In the genomic region with DNA sequence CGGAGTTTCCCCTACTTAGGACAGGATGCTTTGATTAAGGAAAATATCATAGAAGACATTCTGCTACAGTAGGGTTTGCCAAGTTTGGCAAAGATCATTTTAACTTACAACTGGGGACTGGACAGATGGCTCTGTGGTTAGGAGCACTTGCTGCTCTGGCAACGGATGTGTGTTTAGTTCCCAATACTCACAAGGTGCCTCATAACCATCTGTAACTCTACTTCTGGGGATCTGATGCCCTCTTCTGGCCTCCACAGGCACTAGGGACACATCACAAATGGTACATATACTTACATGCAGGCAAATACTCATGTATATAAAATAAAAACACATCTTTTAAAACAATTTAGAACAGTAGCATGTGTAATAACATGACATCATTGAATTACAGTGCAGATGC, we compare ENCODE assay signal across 8 mouse cellular contexts. TPM values are rescaled to one million over a fixed set of nuclear protein-coding genes. Genes with fewer than 3 reads are reported as not detected.
A peak's percentile ranks its signal among the peaks of the same experiment; 100 is the strongest.
DNase-seq lines count a peak whose midpoint lies in the region; ATAC-seq and TF ChIP-seq lines count a peak whose summit lies in the region.
"Had no signal": no experiment of that assay in that cellular context is flagged by ENCODE, and none has a peak within 500 bp of the region (broad histone marks: within the 10 kb centered on the region; RNA-seq: fewer than 3 reads in every experiment).

No protein-coding gene starts in this region.

- ATAC-seq in hindbrain, embryonic 14.5 days (ENCODE audit: low FRiP score), result no peak
- no peak for ATAC-seq in hindbrain, embryonic 16.5 days
- no peak for ATAC-seq in liver, postnatal 0 days

- no peaks in the 10 kb centered on the region for H3K4me1 ChIP-seq in hindbrain, embryonic 14.5 days (replicated peaks; ENCODE audit: control insufficient read depth, insufficient read depth, low read length)
- H3K4me1 ChIP-seq in hindbrain, embryonic 16.5 days (ENCODE audit: control insufficient read depth, insufficient read depth, low read depth, low read length), result no peaks in the 10 kb centered on the region
- H3K4me1 ChIP-seq in ES-E14 (ENCODE audit: control insufficient read depth in 2 of 2, insufficient read depth in 2 of 2, low read length in 2 of 2, poor library complexity in 1 of 2), result no peaks in the 10 kb centered on the region
- H3K4me1 ChIP-seq in liver, postnatal 0 days (ENCODE audit: insufficient read depth), result peaks cover 8% of the 10 kb centered on the region; the same call in 1 of the 2 replicates
- H3K4me1 ChIP-seq: lung, embryonic 15.5 days had no signal

- peak; percentile 51 for DNase-seq in hindbrain, embryonic 14.5 days (ENCODE audit: low spot score)
- peak; percentile 20 for DNase-seq in ES-E14 (ENCODE audit: low read depth, low spot score)
- peak; percentile 88 for DNase-seq in brain, adult 2 months (ENCODE audit: low read depth, low spot score)
- DNase-seq in forelimb bud, embryonic 11.5 days (ENCODE audit: low read depth, low spot score), result peak; percentile 11
- peak; percentile 32 for DNase-seq in liver, postnatal 0 days
- no peak for DNase-seq in urinary bladder, postnatal 36 days (ENCODE audit: low spot score in 2 of 2)

- no peaks in the 10 kb centered on the region for H3K27me3 ChIP-seq in hindbrain, embryonic 14.5 days (ENCODE audit: control insufficient read depth, insufficient read depth, low read length)
- H3K27me3 ChIP-seq in hindbrain, embryonic 16.5 days (replicated peaks; ENCODE audit: control insufficient read depth, insufficient read depth, low read length), result no peaks in the 10 kb centered on the region
- no peaks in the 10 kb centered on the region for H3K27me3 ChIP-seq in liver, postnatal 0 days (ENCODE audit: insufficient read depth, low read length)
- H3K27me3 ChIP-seq: lung, embryonic 15.5 days had no signal

- H3K9ac ChIP-seq in hindbrain, embryonic 14.5 days, result no peak overlapping the region
- no peak overlapping the region for H3K9ac ChIP-seq in hindbrain, embryonic 16.5 days (ENCODE audit: low read depth, low read length)
- H3K9ac ChIP-seq in ES-E14 (ENCODE audit: insufficient read depth, low read depth, low read length, poor library complexity, severe bottlenecking), result no peak overlapping the region
- H3K9ac ChIP-seq in liver, postnatal 0 days (replicated peaks), result no peak overlapping the region
- H3K9ac ChIP-seq: lung, embryonic 15.5 days had no signal

- H3K27ac ChIP-seq in hindbrain, embryonic 14.5 days, result no peak overlapping the region
- no peak overlapping the region for H3K27ac ChIP-seq in hindbrain, embryonic 16.5 days (ENCODE audit: low read depth, low read length)
- no peak overlapping the region for H3K27ac ChIP-seq in ES-E14 (ENCODE audit: insufficient read depth, low read depth, low read length, poor library complexity, severe bottlenecking)
- H3K27ac ChIP-seq in liver, postnatal 0 days (ENCODE audit: low read depth), result no peak overlapping the region
- H3K27ac ChIP-seq: lung, embryonic 15.5 days had no signal

- no peak overlapping the region for H3K4me2 ChIP-seq in hindbrain, embryonic 14.5 days (replicated peaks)
- no peak overlapping the region for H3K4me2 ChIP-seq in hindbrain, embryonic 16.5 days (ENCODE audit: low read length)
- H3K4me2 ChIP-seq in liver, postnatal 0 days (ENCODE audit: low read depth, low read length), result no peak overlapping the region
- H3K4me2 ChIP-seq: lung, embryonic 15.5 days had no signal

- in situ Hi-C loops in ES-E14 (cut with MboI; ENCODE audit: low sequenced_read_pairs in 2 of 2, unreplicated experiment in 2 of 2), result no loop called here

- no peaks in the 10 kb centered on the region for H3K9me3 ChIP-seq in hindbrain, embryonic 14.5 days (ENCODE audit: control insufficient read depth, low read length)
- no peaks in the 10 kb centered on the region for H3K9me3 ChIP-seq in hindbrain, embryonic 16.5 days (ENCODE audit: control insufficient read depth, low read length)
- H3K9me3 ChIP-seq in ES-E14 (ENCODE audit: control insufficient read depth, insufficient read depth, low read depth, low read length), result no peaks in the 10 kb centered on the region
- no peaks in the 10 kb centered on the region for H3K9me3 ChIP-seq in liver, postnatal 0 days (ENCODE audit: low read length)
- H3K9me3 ChIP-seq: lung, embryonic 15.5 days had no signal

- no peak overlapping the region for H3K4me3 ChIP-seq in hindbrain, embryonic 14.5 days (replicated peaks; ENCODE audit: low read length)
- H3K4me3 ChIP-seq in hindbrain, embryonic 16.5 days (ENCODE audit: low read length), result no peak overlapping the region
- H3K4me3 ChIP-seq in ES-E14 (ENCODE audit: insufficient read depth in 1 of 2, low read depth in 1 of 2, low read length in 2 of 2, poor library complexity in 1 of 2, severe bottlenecking in 1 of 2), result no peak overlapping the region
- no peak overlapping the region for H3K4me3 ChIP-seq in liver, postnatal 0 days (ENCODE audit: low read depth, low read length)
- H3K4me3 ChIP-seq: lung, embryonic 15.5 days had no signal

- 48% methylated on average over 2 of the region's 2 CpGs for WGBS in hindbrain, embryonic 14.5 days
- WGBS in hindbrain, embryonic 16.5 days, result 40% methylated on average over 2 of the region's 2 CpGs
- 47% methylated on average over 2 of the region's 2 CpGs for WGBS in liver, postnatal 0 days (ENCODE audit: insufficient replicate concordance)

- no peaks in the 10 kb centered on the region for H3K36me3 ChIP-seq in hindbrain, embryonic 14.5 days (replicated peaks; ENCODE audit: control insufficient read depth, insufficient read depth)
- no peaks in the 10 kb centered on the region for H3K36me3 ChIP-seq in hindbrain, embryonic 16.5 days (ENCODE audit: control insufficient read depth, insufficient read depth, low read length)
- H3K36me3 ChIP-seq in ES-E14 (ENCODE audit: control insufficient read depth, insufficient read depth, low read length, poor library complexity, severe bottlenecking), result no peaks in the 10 kb centered on the region
- H3K36me3 ChIP-seq in liver, postnatal 0 days (replicated peaks; ENCODE audit: insufficient read depth, low read length), result no peaks in the 10 kb centered on the region
- H3K36me3 ChIP-seq: lung, embryonic 15.5 days had no signal

- TF ChIP-seq CTCF in liver, postnatal 0 days (IDR thresholded peaks at IDR 0.05; ENCODE audit: low read depth), result peak; percentile 66

- no peak for TF ChIP-seq EP300 in liver, postnatal 0 days (IDR thresholded peaks at IDR 0.05; ENCODE audit: low read depth)

TF ChIP-seq in ES-E14, 5 proteins besides CTCF, POLR2A, EP300 and RAD21:
- no peak for TF ChIP-seq HCFC1 (IDR thresholded peaks at IDR 0.05; ENCODE audit: borderline replicate concordance, insufficient read depth, low read length)
- no peak for TF ChIP-seq ZNF384 (IDR thresholded peaks at IDR 0.05; ENCODE audit: low read depth, low read length)
- TF ChIP-seq MAFK (IDR thresholded peaks at IDR 0.05; ENCODE audit: insufficient read depth, low read depth, low read length), result no peak
- TF ChIP-seq ZC3H11A (IDR thresholded peaks at IDR 0.05; ENCODE audit: borderline replicate concordance, low read depth, low read length), result no peak
- TF ChIP-seq CHD2 (IDR thresholded peaks at IDR 0.05; ENCODE audit: low read depth, low read length), result no peak

RNA-seq across cellular contexts. Expression of gene Rnf212b, which starts 3.9 kb away (rescaled TPM):
- not detected in 2 replicates for polyA plus RNA-seq in hindbrain, embryonic 14.5 days (2014; fragmentation: Nextera tagmentation; extraction: Ambion mirVana)
- polyA plus RNA-seq in hindbrain, embryonic 16.5 days (2015; fragmentation: Nextera tagmentation; extraction: Ambion mirVana), result 0.20 TPM in 1 of 2 replicates, not detected in the other
- total RNA-seq in ES-E14 (2012; rRNA removed), result 1.5 and 1.9 TPM in 2 replicates
- not detected in 2 replicates for polyA plus RNA-seq in liver, postnatal 0 days (2015; fragmentation: Nextera tagmentation; extraction: Ambion mirVana)
- polyA plus RNA-seq: lung, embryonic 15.5 days had no signal

RNA-seq across cellular contexts. Expression of gene Slc7a8, which starts 36.0 kb away (rescaled TPM):
- 9.8 and 10.7 TPM in 2 replicates for polyA plus RNA-seq in hindbrain, embryonic 14.5 days (2014; fragmentation: Nextera tagmentation; extraction: Ambion mirVana)
- polyA plus RNA-seq in hindbrain, embryonic 16.5 days (2015; fragmentation: Nextera tagmentation; extraction: Ambion mirVana), result 8.6 and 11.2 TPM in 2 replicates
- 0.36 and 0.48 TPM in 2 replicates for total RNA-seq in ES-E14 (2012; rRNA removed)
- 2.2 and 2.8 TPM in 2 replicates for polyA plus RNA-seq in liver, postnatal 0 days (2015; fragmentation: Nextera tagmentation; extraction: Ambion mirVana)

RNA-seq across cellular contexts. Expression of gene Homez, which starts 53.0 kb away (rescaled TPM):
- polyA plus RNA-seq in hindbrain, embryonic 14.5 days (2014; fragmentation: Nextera tagmentation; extraction: Ambion mirVana), result 10.7 and 10.8 TPM in 2 replicates
- 11.2 and 12.9 TPM in 2 replicates for polyA plus RNA-seq in hindbrain, embryonic 16.5 days (2015; fragmentation: Nextera tagmentation; extraction: Ambion mirVana)
- total RNA-seq in ES-E14 (2012; rRNA removed), result 2.5 and 3.9 TPM in 2 replicates
- polyA plus RNA-seq in liver, postnatal 0 days (2015; fragmentation: Nextera tagmentation; extraction: Ambion mirVana), result 3.9 and 4.0 TPM in 2 replicates

RNA-seq across cellular contexts. Expression of gene Ppp1r3e, which starts 59.6 kb away (rescaled TPM):
- 5.0 and 5.7 TPM in 2 replicates for polyA plus RNA-seq in hindbrain, embryonic 14.5 days (2014; fragmentation: Nextera tagmentation; extraction: Ambion mirVana)
- polyA plus RNA-seq in hindbrain, embryonic 16.5 days (2015; fragmentation: Nextera tagmentation; extraction: Ambion mirVana), result 4.1 and 5.3 TPM in 2 replicates
- total RNA-seq in ES-E14 (2012; rRNA removed), result 0.62 and 0.74 TPM in 2 replicates
- 0.85 and 0.99 TPM in 2 replicates for polyA plus RNA-seq in liver, postnatal 0 days (2015; fragmentation: Nextera tagmentation; extraction: Ambion mirVana)

Comparison
In these comparisons a context has a peak if more than half of its experiments do, and no peak if none do; other contexts are left out.
1. DNase-seq: peak in hindbrain, embryonic 14.5 days (single experiment), ES-E14 (single experiment), brain, adult 2 months (single experiment), forelimb bud, embryonic 11.5 days (single experiment) and liver, postnatal 0 days (single experiment); none in urinary bladder, postnatal 36 days (0 of 2).